Mouse (Mus musculus): ENCODE results near the gene Mup8. TPM values are rescaled to one million over a fixed set of nuclear protein-coding genes. Genes with fewer than 3 reads are reported as not detected.
"Not testable (repeated sequence)": the region's sequence is repeated elsewhere in the genome, so short reads cannot be mapped to it uniquely, and the experiment has no call there.

Gene Mup8
- total RNA-seq (2022): not detected

- DNase-seq (ENCODE audit: low spot score in 2 of 2): not testable (repeated sequence)
These were observed at the start of gene Mup8 for GRCm38 (mm10) chr4:60222499-60222898. TSS of gene Mup8 (minus strand) at chr4:60222599.

GRCm38 (mm10) chr4:60265977-60266770 is 43.8 kb upstream of the Mup8 start:
- not testable (repeated sequence) for DNase-seq (ENCODE audit: low spot score in 2 of 2)

- not testable (repeated sequence) for DNase-seq (ENCODE audit: low spot score in 2 of 2)
These were observed 40.3 kb upstream of the Mup8 start for GRCm38 (mm10) chr4:60262706-60263105.

Other genes with a start within 250 kb of the Mup8 start
- gene Mup7, start 152.1 kb downstream of the Mup8 start, total RNA-seq (2022): not detected
- gene Mup2, start 68.3 kb downstream of the Mup8 start, total RNA-seq (2022): not detected
- not detected for gene Mup9, start 199.4 kb upstream of the Mup8 start, total RNA-seq (2022)